In the genomic region with DNA sequence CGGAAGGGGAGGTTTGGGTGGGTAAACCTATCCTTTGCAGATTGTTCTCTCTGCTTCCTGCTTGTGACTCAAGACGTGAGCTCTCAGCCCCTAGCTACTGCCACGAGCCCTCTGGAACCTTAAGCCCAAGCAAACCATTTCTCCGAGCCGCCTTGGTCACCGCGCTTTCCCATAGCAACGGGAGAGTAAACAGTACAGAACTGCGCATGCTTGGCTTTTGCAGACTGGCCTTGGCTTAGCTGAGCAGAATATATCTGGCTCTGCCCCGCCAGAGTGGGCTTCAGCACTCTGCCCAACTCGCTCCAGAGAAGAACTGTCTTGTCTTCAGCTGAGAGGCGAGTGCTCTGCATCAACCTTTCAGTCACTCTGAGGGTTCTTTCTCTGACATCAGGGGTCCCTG, we compare ENCODE assay signal across 9 mouse cellular contexts.
DNase-seq lines count a peak whose midpoint lies in the region.
"Had no signal": no experiment of that assay in that cellular context is flagged by ENCODE, and none has a peak within 500 bp of the region (broad histone marks: within the 10 kb centered on the region; RNA-seq: fewer than 3 reads in every experiment).

No protein-coding gene starts in this region.

- DNase-seq in embryo, embryonic 10 days (ENCODE audit: low spot score), result peak; percentile 18
- no peak for DNase-seq in embryo, embryonic 10.5 days (ENCODE audit: low spot score)
- DNase-seq in left cerebral cortex, postnatal 4 days, result peak; percentile 31
- no peak for DNase-seq in left cerebral cortex, adult 11 months (ENCODE audit: low spot score)
- peak; percentile 51 to 75 for DNase-seq in adrenal gland, adult (ENCODE audit: inconsistent age in 2 of 2, low spot score in 1 of 2)
- peak; percentile 20 to 34 for DNase-seq in lung, postnatal 4 days
- no peak for DNase-seq in layer of hippocampus, adult 11-12 months (ENCODE audit: low spot score)
- DNase-seq in Muller cell, postnatal 12 days (ENCODE audit: inconsistent ontology term), result no peak
- DNase-seq: heart, postnatal 4 days had no signal

- intact Hi-C loops in left cerebral cortex, postnatal 4 days (cut with DNase I), result no loop called here

Comparison
In these comparisons a context has a peak if more than half of its experiments do, and no peak if none do; other contexts are left out.
1. DNase-seq: peak in embryo, embryonic 10 days (single experiment), left cerebral cortex, postnatal 4 days (single experiment), adrenal gland, adult (2 of 2) and lung, postnatal 4 days (2 of 2); none in embryo, embryonic 10.5 days (single experiment), left cerebral cortex, adult 11 months (single experiment), layer of hippocampus, adult 11-12 months (single experiment) and Muller cell, postnatal 12 days (single experiment).